Mouse (Mus musculus) adrenal gland (tissue): ENCODE results near the gene Myof.

Source experiments
- intact Hi-C: fragments of 180-260 bp; cut with DNase I; formaldehyde crosslinking; loops from one replicate; pipeline ENCODE4 v1.15.1; 2025

The Myof gene

DNA sequence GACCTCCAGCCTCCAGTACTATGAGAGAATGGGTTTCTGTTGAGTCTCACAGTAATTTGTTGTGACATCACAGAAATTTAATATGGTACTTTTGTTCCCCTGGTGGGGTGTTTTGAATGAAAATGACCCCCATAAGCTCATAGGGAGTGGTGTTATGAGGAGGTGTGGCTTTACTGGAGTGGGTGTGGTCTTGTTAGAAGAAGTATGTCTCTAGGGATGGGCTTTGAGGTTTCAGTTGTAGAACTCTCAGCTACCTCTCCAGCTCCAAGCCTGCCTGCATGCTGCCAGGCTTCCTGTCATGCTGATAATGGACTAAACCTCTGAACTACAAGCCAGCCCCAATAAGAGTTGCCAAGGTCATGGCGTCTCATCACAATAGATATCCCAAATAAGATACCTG is 6.3 kb upstream of the Myof start:
- intact Hi-C loops: loop anchor here (10.0 kb wide), 1 partner anchor 345 kb away; no protein-coding TSS in a partner anchor

DNA sequence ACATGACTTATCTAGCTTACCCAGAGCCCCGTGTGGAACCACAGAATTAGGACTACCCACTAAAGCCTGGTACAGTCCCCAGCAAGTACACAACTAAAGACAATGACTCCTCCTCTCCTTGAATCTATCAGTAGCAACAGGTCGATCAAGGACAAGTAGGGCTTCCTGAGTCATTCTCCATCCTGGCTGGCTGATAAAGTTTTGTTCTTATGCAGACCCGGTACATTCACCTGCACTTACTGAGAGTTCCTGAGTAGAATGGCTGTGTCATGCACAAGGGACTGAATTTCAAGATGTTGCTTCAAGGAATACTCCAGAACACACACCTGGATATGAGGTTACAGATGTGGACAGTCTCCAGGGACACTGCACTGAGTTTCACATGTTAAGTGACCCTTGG is 1.8 kb upstream of the Myof start:
- intact Hi-C loops: no loop called here

DNA sequence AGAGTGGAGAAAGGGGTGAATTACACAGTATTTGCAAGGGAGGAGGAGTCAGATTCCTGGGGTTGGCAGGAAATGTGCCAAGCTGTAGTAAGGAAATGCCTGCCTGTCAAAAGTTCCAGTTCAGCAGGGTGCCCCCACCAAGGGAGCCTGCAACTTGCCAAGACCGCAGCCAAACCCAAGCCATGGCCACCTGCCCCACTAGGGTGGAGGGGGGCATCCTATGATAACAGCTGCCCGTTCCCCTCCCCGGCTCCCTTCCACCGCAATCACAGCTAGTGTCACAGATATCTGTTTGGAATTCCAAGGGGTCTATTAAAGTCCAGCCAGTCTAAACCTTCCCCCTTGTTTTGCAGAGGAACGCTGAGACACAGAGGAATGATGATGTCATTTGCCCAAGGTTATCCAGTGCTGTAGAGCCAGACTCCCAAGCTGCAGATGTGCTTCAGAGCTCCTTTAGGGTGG is 1.1 kb downstream of the Myof start:
- intact Hi-C loops: loop anchor here (2.0 kb wide), 1 partner anchor 87 kb away; no protein-coding TSS in a partner anchor

DNA sequence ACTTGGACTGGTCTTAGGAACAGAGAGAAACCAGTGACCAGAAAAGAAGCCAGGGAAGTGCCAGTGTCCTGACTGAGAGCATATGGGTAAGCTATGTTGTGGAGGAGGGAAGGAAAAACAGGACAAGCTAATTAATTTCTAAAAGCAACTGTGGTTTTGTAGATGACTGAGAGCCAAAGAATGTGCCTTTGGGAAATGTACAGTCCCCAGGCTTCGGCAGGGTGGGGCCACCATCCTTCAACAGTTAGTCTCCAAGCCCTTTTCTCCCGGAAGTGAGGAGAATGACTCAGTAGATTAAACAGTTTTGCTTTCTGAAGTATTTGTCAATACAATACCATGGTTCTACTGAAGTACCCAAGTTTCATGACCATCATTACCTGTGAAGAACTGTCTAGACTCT is 5.1 kb downstream of the Myof start:
- intact Hi-C loops: no loop called here

DNA sequence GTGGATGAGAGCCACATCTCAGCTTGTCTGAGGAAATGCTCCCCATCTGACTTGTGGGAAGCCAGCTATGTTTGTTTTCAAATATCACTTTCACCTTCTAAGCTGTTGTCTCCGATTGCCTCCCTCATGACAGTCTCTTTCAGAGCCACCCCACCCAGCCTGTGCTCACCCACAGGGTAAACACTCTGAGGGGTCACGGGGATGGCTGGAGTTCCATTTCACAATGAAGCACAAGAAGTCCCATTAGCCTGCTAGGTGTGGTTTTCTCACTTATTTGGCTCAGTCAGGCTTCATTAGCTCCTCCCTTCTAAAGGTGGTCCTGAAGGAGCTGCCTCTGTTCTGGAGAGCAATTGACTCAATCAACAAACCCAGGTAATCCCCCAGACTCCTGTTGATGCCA is 7.6 kb downstream of the Myof start:
- intact Hi-C loops: no loop called here

DNA sequence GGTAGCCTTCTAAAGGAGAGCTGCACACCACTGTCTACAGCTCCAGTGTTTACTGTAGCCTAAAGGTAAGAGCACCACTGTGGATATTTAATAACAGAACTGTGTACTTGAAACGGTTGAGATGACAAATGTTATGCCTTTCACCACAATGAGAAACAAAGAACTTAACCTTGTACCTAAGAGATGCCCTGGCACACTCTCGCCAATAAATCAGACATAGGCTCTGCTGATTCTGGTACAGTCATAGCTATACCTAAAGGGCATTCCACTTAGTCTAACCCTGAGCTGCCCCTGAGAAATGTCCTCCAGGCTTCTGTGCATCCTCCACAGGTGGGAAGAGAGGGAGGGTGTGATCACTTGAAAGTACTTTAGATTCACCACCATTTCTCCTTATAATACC is 8.7 kb downstream of the Myof start:
- intact Hi-C loops: no loop called here

DNA sequence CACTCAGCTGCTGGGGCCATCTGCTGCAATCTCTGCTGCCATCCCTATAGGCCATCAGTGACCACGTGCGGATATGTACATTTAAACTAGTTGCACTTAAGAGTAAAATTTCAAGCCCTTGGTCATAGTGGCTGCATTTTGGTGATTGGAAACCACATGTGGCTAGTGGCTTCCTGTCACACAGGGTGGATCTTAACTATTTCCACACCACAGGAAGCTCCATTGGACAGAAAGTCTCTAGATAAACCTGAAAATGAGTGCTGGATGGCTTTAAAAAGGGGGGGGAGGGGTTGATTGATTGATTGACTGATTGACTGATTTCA is 9.7 kb downstream of the Myof start:
- intact Hi-C loops: no loop called here

DNA sequence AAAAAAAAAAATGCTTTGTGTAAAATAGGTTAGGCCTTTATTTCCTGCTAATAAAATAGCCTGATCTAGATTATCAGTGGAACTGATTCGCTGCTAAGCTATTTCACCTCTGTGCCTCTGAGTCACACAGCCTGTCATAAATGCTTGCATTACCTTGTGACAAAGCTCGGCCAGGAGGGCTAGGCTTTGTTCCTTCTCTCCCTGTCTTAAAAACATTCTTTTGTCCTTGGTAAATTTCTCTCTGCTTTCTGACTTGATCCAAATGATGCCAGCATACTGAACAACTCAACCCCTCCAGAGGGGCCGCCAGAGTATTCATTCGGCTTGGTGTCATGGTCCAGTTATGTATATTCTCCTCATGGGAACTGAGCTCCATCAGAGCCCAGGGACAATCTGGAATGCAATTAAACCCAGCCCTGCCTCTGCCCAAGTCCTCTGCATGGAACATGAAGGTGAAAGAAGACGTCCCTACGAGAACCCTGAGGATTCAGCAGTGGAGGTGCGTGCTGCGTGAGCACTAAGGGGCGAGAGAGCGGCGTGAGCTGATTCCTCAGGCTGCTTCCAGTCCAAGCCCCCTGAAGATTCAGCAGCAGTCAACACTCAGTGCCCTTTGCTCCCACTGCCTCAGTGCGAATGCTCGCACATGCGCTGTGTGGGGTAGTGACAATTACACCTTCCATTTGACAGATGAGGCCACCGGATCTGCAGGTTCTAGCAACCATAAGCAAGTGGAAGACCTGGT is 10.2 kb downstream of the Myof start:
- intact Hi-C loops: no loop called here

DNA sequence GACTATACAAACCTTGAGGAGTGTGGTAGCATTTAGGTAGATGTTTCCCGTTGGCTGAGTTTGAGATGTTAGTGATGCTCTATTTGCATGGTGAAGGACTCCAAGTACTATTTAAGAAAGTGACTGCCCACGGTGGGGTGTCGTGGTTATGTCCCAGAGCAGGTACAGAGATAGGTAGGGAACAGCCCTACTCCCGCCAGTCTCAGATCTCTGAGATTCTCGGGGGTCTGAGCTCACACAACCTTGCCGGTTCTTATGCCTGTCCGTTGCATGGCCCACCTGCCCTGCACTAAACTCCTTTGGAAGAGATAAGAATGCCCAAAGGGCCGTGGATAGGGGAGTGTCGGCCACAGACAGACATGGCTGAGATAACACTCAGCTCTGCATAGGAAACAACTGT is 12.2 kb downstream of the Myof start:
- intact Hi-C loops: no loop called here

DNA sequence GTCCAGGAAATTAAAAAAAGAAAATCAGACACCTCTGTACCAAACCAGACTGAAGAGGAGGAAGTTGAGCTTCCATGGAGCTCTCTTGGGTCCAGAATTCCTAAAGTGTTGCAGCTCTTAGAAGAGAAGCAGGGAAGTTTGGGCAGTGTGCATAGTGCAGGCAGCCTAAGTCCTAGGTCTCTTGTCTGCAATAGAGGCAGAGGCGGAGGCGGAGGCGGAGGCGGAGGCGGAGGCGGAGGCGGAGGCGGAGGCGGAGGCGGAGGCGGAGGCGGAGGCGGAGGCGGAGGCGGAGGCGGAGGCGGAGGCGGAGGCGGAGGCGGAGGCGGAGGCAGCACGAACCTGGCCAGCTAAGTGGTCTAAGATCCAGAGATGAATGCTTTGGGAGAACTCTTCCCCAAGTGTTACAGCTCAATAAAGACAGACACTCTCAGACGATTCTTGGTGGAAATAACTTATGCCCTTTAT is 12.7 kb downstream of the Myof start:
- intact Hi-C loops: no loop called here

DNA sequence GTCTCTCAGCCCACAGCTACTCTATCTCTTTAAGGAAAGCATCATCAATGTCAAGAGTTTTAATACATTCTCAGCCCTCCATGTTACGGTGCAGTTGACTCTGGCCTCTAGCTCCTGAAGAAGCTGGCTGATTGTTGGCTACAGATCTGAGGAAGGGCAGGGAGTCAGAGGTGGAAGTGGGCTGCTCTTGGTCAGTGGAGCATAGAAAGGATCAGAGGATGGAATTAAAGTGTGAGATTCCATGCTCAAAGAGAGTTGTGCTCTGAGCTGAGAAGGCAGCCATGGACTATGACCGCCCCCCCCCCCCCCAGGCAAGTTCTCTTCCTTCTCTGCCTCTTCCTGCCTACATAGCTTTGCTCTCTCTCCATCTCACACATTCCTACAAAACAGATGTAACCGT is 13.5 kb downstream of the Myof start:
- intact Hi-C loops: no loop called here

DNA sequence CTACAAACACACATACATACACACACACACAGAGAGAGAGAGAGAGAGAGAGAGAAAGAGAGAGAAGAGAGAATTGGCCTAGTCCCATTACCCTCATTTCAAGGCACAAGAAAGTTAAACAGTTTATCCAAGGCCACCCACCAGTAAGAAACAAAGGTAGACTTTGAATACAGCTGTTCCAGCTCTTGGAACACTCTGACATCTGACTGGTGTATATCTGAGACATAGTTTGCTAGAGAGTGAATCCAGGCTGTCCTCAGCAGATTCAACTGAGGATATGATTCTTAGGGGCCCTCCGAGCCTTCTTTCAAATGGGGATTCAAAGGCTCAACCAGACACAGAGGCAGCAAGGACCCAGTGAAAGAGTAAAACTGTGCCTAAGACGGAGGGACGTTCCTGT is 14.1 kb downstream of the Myof start:
- intact Hi-C loops: no loop called here

DNA sequence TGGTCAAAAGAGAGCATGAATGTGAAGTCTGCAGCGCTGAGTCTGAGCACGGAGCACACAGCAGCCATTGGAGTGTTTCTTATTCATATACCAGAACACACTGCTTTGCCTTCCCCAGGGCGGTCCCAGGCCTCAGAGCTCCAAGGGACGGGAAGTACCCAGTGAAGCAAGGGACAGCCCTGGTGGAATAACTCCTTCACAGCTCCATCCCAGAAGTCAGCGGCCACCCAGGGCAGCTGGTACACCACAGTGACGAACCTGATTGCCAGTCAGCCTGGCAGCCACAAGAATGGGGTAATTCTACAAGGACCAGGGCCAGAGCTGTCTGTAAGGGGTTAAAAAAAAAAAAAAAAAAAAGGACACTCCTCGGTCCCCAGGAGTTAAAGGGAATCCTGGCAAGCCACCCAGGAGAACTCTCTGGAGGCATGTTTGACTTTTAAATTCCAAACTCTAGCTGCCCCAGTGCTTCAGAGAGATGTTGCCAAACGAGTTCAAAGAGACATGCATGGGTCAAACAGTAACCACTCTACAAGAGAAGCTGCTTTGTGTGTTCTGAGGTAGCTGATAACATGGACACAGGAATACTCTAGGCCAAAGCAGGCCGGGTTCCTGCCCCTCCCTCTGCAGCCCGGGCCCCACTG is 15.4 kb downstream of the Myof start:
- intact Hi-C loops: no loop called here

DNA sequence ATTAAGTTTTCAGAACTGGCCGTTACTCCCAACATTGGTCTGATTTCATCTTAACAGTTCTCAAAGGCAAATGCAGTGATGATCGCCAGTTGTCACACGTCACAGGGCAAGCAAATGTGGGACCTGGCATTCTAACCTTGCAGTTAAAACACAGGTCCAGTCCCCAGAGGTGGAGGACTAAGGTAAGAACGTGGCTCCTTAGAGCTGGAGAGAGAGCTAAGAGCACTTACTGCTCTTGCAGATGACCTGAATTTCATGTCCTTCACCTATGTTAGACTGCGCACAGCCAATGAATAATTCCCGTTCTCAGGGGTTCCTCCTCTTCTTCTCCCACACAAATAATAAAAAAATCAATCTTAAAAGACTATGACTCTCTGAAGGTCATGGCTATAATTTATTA is 16.0 kb downstream of the Myof start:
- intact Hi-C loops: no loop called here

DNA sequence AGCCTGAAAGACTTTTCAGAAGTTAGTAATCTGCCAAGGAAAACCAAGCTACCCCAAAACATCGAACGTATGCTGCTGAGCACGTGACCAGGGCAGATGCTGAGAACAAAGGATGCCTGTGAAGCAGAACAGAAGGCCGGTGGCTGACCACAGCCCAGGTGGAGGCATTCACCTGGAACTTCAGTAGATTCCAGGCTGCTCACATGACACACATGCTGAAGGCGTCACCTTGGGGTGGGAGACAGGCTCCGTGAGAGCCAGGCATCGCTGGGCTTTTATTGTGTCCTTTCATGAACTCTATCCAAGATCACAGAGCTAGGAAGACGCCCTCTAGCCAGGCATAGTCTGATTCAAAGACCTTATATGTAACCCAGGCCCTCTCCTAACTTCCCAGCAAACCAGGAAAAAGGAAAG is 17.2 kb downstream of the Myof start:
- intact Hi-C loops: no loop called here

DNA sequence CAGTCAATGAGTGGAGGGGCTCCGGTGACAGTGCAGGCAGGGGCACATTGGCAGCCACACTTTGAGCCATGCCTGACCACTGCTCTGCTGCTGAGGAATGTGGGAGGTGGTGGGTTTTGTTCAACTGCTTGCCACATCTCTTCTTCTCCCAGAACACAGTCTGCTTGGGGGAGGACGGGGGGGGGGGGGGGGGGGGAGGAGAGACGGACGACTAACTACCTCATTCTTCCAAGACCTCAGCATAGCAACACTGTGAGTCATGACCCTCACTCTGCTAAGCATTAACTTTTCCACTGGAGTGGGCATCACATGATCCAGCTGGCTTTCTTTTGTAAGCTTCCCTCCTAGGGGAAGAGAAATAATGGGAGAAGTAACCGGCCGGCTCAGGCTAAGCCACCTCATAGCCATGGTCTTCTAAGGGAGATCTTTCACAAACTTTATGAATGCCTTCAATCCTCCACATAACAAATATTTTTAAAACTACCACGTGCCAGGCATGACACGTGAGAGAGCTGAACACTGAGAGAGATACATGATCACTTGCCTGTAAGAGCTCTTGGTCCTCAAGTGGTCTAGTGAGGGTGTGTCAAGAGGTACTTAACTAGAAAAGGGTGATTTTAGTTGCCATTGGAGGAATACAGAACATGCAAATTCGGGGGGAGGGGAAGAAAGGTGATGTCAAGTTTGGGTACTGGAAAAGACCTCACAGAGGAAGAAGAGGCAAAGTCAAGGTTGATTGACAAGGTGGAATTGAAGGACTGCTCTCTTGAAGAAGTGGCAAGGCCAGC is 17.9 kb downstream of the Myof start:
- intact Hi-C loops: no loop called here

DNA sequence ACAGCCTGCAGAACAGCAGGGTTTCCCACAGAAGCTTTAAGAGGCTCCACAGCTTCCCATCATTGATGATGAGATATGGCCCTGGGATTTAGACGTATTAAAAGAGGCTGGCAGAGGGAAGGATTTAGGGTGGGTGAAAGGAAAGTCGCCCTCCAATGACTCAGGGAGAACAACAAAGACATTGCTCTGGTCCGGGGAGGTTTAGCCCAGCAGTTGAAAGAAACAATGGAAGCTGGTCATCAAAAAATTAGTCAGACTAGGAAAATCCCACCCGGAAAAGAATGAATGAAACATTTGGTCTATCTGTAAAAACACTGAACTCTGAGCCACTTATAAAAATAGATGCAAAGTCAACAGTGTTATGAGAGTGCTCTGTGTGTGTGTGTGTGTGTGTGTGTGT is 19.8 kb downstream of the Myof start:
- intact Hi-C loops: no loop called here

DNA sequence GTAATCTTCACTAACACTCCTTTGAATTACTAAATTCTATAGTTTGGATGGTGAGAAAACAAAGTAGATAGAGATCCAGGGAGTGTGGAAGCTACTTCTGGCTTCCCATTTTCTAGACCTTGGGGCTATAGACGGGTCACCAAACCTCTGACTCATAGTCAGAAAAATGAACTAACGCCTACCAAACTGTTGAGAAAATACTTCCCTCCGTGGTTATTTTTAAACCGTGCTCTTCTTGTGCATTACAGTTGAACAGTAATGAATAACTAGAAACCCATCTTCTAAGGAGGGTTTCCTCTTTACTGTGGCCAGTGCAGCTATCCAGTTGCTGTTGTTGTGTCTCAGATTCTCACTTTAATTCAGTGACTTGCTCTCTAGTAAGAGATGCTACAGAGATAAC is 20.7 kb downstream of the Myof start:
- intact Hi-C loops: no loop called here

DNA sequence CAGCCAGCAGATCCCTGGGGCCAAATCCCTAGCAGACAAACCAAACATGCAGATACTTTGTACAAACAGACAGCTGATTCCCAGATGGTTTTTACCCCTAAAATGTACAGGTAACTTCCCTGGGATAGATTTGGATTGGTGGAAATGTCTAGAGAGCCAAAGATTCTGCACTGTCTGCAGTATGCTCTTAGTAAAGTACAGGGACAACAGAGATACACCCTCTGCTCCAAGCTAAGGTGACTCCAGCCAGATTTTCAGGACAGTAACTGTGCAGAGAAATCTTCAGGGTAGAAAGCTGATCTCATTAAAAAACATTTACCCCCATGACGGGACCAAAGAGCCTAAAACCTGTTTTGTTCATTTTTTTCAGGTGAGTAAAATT is 27.5 kb downstream of the Myof start:
- intact Hi-C loops: no loop called here

DNA sequence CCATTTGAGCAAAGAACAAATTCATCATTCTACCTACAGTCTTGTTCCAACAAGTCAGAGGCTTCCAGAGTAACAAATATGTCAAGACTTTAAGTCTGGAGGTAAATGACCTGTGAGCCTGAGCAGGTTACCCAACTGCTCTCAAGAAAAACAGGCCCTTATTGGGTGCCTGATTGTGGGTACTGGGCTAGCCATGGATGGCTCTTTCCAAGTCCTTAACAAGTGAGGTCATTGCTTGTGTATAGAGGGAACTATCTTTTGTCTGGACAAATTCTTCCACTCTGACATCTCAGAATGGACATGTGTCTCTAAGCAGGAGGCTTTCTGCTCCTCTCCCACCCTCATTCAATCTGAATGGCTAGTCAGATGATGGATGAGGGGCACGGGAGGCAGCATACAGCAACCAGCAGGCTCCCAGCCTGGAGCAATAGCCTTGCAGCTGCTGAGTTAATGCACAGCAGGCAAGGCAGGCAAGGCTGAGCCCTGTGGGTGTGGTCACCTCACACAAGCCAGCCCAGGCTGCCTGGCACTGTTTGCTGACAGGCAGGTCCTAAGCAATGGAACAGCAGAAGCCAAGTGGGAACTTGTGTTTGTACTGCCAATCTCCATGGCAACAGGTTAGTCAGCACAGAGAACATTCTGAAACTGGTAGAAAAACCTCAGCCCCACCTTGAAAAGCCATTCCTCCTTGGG is 28.1 kb downstream of the Myof start:
- intact Hi-C loops: no loop called here

DNA sequence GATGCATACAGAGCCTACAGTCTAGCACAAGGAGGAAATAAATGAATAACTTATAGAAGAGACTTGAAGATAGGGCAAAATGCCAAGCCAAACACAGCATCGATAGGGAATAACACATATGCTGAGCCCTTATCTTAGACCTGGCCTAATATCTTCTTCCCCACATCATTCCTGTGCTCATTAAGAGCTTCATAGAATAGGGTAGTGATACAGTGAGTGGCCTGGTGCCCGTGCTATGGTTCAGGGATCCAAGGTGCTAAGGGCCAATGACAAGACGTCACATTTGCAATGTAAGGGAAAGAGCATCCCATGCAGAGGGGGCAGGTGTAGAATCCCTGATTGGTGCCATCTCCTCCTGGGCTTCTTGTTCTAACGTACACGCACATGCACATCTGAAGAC is 28.9 kb downstream of the Myof start:
- intact Hi-C loops: no loop called here

DNA sequence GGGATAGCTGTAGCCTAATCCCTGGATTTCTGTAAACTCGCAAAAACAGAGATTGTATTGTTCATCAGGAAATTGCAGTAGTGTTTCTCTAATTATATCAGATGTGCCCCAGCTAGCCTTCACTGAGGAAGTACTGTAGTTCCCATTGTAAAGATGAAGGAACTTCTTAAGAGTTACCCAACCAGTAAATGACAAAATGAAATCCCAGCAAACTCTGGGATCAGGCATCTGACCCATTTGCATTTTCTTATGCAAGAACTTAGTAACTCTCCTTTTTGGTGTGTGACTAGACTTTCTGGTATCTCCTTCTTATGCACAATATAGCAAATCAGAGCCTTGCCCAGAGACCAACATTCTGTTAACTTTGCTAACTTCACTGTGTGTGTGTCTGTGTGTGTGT is 32.0 kb downstream of the Myof start:
- intact Hi-C loops: no loop called here
